Mouse (Mus musculus): ENCODE measurements at regions not wholly inside any gene's neighbourhood (a gene's known extent, or its start where the extent isn't known, plus 50 kb on each side); places are given as distances from the start of the nearest gene placed in this dataset.
A peak's percentile ranks its signal among the peaks of the same experiment; 100 is the strongest.

DNA sequence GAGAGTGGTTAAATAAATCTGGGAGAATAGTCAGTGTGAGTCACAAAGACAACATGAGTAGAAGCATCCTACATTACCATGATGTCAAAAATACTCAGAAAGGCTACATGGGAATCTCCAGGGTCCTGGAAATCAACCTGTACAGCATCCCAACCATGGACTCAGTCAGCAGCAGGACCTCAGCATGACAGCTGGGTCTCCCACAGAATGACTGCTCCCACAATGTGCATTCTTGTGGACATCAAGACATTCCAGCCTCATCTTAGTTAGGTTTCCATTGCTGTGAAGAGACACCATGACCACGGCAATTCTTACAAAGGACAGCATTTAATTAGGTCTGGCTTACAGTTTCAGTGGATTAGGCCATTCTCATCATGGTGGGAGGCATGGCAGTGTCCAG is 93.8 kb upstream of the Mapk10 start:
- ATAC-seq (ENCODE audit: low FRiP score) (no peak), DNase-seq (ENCODE audit: low spot score) (no peak)
- no peak for TF ChIP-seq CTCF (IDR thresholded peaks at IDR 0.05)
- Histone ChIP-seq H3K9me3 (ENCODE audit: low read length) (no peaks in the 10 kb centered on the region), H3K27ac (ENCODE audit: low read depth, low read length) (no peak overlapping the region), H3K36me3 (ENCODE audit: insufficient read depth, low read length) (no peaks in the 10 kb centered on the region), H3K4me2 (ENCODE audit: low read depth, low read length, poor library complexity, severe bottlenecking) (no peak overlapping the region), H3K4me1 (ENCODE audit: insufficient read depth, low read length) (no peaks in the 10 kb centered on the region), H3K4me3 (ENCODE audit: low read depth, low read length) (no peak overlapping the region), H3K27me3 (ENCODE audit: insufficient read depth, low read length) (no peaks in the 10 kb centered on the region), H3K9ac (replicated peaks; ENCODE audit: low read length, poor library complexity, severe bottlenecking) (no peak overlapping the region)
- WGBS = 90% methylated on average over 1 of the region's 1 CpGs

- 92% methylated on average over 10 of the region's 10 CpGs for WGBS
These were observed 91.6 kb upstream of the Mapk10 start for GRCm38 (mm10) chr5:103302744-103303143.

GRCm38 (mm10) chr5:103301303-103301702 is 90.2 kb upstream of the Mapk10 start:
- TF ChIP-seq CTCF (IDR thresholded peaks at IDR 0.05) = no peak
- WGBS = 45% methylated on average over 3 of the region's 3 CpGs
- H3K9me3 ChIP-seq (ENCODE audit: low read length) = peaks cover 6% of the 10 kb centered on the region; the same call in 1 of the 2 replicates
- H3K9ac ChIP-seq (replicated peaks; ENCODE audit: low read length, poor library complexity, severe bottlenecking) = no peak overlapping the region
- no peak overlapping the region for H3K4me3 ChIP-seq (ENCODE audit: low read depth, low read length)
- H3K27me3 ChIP-seq (ENCODE audit: insufficient read depth, low read length) = no peaks in the 10 kb centered on the region
- H3K36me3 ChIP-seq (ENCODE audit: insufficient read depth, low read length) = no peaks in the 10 kb centered on the region
- ATAC-seq (ENCODE audit: low FRiP score) (no peak), DNase-seq (ENCODE audit: low spot score) (no peak)
- no peak overlapping the region for H3K27ac ChIP-seq (ENCODE audit: low read depth, low read length)
- H3K4me2 ChIP-seq (ENCODE audit: low read depth, low read length, poor library complexity, severe bottlenecking) = no peak overlapping the region
- H3K4me1 ChIP-seq (ENCODE audit: insufficient read depth, low read length) = no peaks in the 10 kb centered on the region

More at GRCm38 (mm10) chr5:103302744-103303143, 91.6 kb upstream of the Mapk10 start:
- Histone ChIP-seq H3K36me3 (ENCODE audit: insufficient read depth, low read length) (no peaks in the 10 kb centered on the region), H3K4me1 (ENCODE audit: insufficient read depth, low read length) (no peaks in the 10 kb centered on the region), H3K9ac (replicated peaks; ENCODE audit: low read length, poor library complexity, severe bottlenecking) (no peak overlapping the region), H3K9me3 (ENCODE audit: low read length) (no peaks in the 10 kb centered on the region), H3K27ac (ENCODE audit: low read depth, low read length) (no peak overlapping the region), H3K4me3 (ENCODE audit: low read depth, low read length) (no peak overlapping the region), H3K27me3 (ENCODE audit: insufficient read depth, low read length) (no peaks in the 10 kb centered on the region), H3K4me2 (ENCODE audit: low read depth, low read length, poor library complexity, severe bottlenecking) (no peak overlapping the region)
- DNase-seq (ENCODE audit: low spot score) (no peak), ATAC-seq (ENCODE audit: low FRiP score) (no peak)
- TF ChIP-seq CTCF (IDR thresholded peaks at IDR 0.05) = peak; percentile 23; the same call in 1 of the 2 replicates

DNA sequence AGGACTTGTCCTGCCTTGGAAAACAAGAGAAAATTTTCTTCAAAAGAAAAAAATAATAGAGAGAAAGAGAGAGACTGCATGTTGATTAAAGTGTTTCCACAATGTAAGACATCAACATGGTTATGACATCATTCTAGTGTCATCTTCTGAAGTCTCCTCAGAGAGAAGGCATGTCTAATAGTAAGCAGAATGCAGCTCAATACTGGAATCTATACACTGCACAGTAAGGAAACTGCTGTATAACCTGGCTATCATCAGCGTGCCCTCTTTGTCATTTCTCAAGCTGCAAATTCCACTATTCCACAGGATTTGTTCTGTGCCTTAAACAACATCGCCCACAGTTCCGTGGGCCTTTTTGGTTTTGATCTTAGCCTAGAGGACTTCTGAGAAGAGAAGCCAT is 82.8 kb upstream of the Mapk10 start:
- H3K27me3 ChIP-seq (ENCODE audit: insufficient read depth, low read length) = no peaks in the 10 kb centered on the region

DNA sequence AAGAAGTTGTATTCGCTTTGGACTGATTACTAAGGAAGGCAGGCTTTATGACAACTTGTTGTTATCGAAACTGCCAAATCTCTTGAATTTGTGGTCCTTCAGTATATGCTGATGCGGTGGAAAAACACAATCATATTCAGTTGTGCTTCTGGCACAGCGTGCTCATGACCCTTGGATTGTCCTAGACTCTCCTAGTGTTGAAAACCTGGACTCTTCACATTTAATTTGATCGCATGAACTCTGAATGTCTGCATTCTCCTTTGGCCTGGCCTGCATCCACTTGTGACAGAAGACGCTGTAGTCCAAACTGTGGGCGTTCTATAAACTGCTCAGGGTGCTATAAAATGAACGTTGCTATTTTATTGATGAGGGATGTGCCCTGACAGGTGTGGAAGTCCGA is 80.6 kb upstream of the Mapk10 start:
- Histone ChIP-seq H3K4me1 (ENCODE audit: insufficient read depth, low read length) (no peaks in the 10 kb centered on the region), H3K27me3 (ENCODE audit: insufficient read depth, low read length) (no peaks in the 10 kb centered on the region), H3K9ac (replicated peaks; ENCODE audit: low read length, poor library complexity, severe bottlenecking) (no peak overlapping the region), H3K36me3 (ENCODE audit: insufficient read depth, low read length) (no peaks in the 10 kb centered on the region), H3K4me3 (ENCODE audit: low read depth, low read length) (no peak overlapping the region), H3K27ac (ENCODE audit: low read depth, low read length) (no peak overlapping the region), H3K4me2 (ENCODE audit: low read depth, low read length, poor library complexity, severe bottlenecking) (no peak overlapping the region), H3K9me3 (ENCODE audit: low read length) (peaks cover 1% of the 10 kb centered on the region; the same call in 1 of the 2 replicates)
- ATAC-seq (ENCODE audit: low FRiP score) = no peak
- WGBS = 93% methylated on average over 9 of the region's 9 CpGs
- no peak for DNase-seq (ENCODE audit: low spot score)
- no peak for TF ChIP-seq CTCF (IDR thresholded peaks at IDR 0.05)

More for the DNA sequence above, 82.8 kb upstream of the Mapk10 start:
- Histone ChIP-seq H3K4me2 (ENCODE audit: low read depth, low read length, poor library complexity, severe bottlenecking) (no peak overlapping the region), H3K4me3 (ENCODE audit: low read depth, low read length) (no peak overlapping the region), H3K4me1 (ENCODE audit: insufficient read depth, low read length) (no peaks in the 10 kb centered on the region), H3K36me3 (ENCODE audit: insufficient read depth, low read length) (no peaks in the 10 kb centered on the region), H3K9ac (replicated peaks; ENCODE audit: low read length, poor library complexity, severe bottlenecking) (no peak overlapping the region), H3K27ac (ENCODE audit: low read depth, low read length) (peak overlapping the region; percentile 1; the same call in 1 of the 2 replicates), H3K9me3 (ENCODE audit: low read length) (peaks cover 6% of the 10 kb centered on the region; the same call in 1 of the 2 replicates)
- ATAC-seq (ENCODE audit: low FRiP score) (no peak), DNase-seq (ENCODE audit: low spot score) (no peak)
- WGBS = 54% methylated on average over 3 of the region's 3 CpGs
- TF ChIP-seq CTCF (IDR thresholded peaks at IDR 0.05) = no peak

GRCm38 (mm10) chr5:103291219-103291618 is 80.1 kb upstream of the Mapk10 start:
- WGBS = 92% methylated on average over 8 of the region's 8 CpGs

More at GRCm38 (mm10) chr5:103291219-103291618, 80.1 kb upstream of the Mapk10 start:
- Histone ChIP-seq H3K27ac (ENCODE audit: low read depth, low read length) (no peak overlapping the region), H3K4me3 (ENCODE audit: low read depth, low read length) (no peak overlapping the region), H3K27me3 (ENCODE audit: insufficient read depth, low read length) (no peaks in the 10 kb centered on the region), H3K36me3 (ENCODE audit: insufficient read depth, low read length) (no peaks in the 10 kb centered on the region), H3K4me1 (ENCODE audit: insufficient read depth, low read length) (no peaks in the 10 kb centered on the region), H3K4me2 (ENCODE audit: low read depth, low read length, poor library complexity, severe bottlenecking) (no peak overlapping the region), H3K9ac (replicated peaks; ENCODE audit: low read length, poor library complexity, severe bottlenecking) (no peak overlapping the region), H3K9me3 (ENCODE audit: low read length) (no peaks in the 10 kb centered on the region)
- no peak for DNase-seq (ENCODE audit: low spot score)
- no peak for TF ChIP-seq CTCF (IDR thresholded peaks at IDR 0.05)
- no peak for ATAC-seq (ENCODE audit: low FRiP score)
